Mouse (Mus musculus): ENCODE results near the gene Slc2a13. TPM values are rescaled to one million over a fixed set of nuclear protein-coding genes. Genes with fewer than 3 reads are reported as not detected.
A peak's percentile ranks its signal among the peaks of the same experiment; 100 is the strongest.

Gene Slc2a13
- polyA plus RNA-seq, 1 experiment, result 0.17 TPM

GRCm38 (mm10) chr15:91571981-91572380 is 1.1 kb downstream of the Slc2a13 start:
- no peak overlapping the region for H3K27ac ChIP-seq (ENCODE audit: insufficient read depth, low read depth, low read length)
- TF ChIP-seq POLR2A (IDR thresholded peaks at IDR 0.05; ENCODE audit: borderline replicate concordance, low read depth, low read length) (no peak), CTCF (IDR thresholded peaks at IDR 0.05; ENCODE audit: low read depth, low read length) (no peak)
- H3K4me1 ChIP-seq (ENCODE audit: control insufficient read depth, insufficient read depth, low read length), result no peaks in the 10 kb centered on the region
- H3K4me3 ChIP-seq (ENCODE audit: insufficient read depth, low read length), result peak overlapping the region; percentile 64

- no peak overlapping the region for H3K27ac ChIP-seq (ENCODE audit: insufficient read depth, low read depth, low read length)
- TF ChIP-seq CTCF (IDR thresholded peaks at IDR 0.05; ENCODE audit: low read depth, low read length), result no peak
- TF ChIP-seq POLR2A (IDR thresholded peaks at IDR 0.05; ENCODE audit: borderline replicate concordance, low read depth, low read length), result no peak
- H3K4me3 ChIP-seq (ENCODE audit: insufficient read depth, low read length), result no peak overlapping the region
- no peaks in the 10 kb centered on the region for H3K4me1 ChIP-seq (ENCODE audit: control insufficient read depth, insufficient read depth, low read length)
These were observed 6.3 kb downstream of the Slc2a13 start for GRCm38 (mm10) chr15:91566784-91567183.

GRCm38 (mm10) chr15:91565025-91565605 is 7.9 kb downstream of the Slc2a13 start:
- TF ChIP-seq POLR2A (IDR thresholded peaks at IDR 0.05; ENCODE audit: borderline replicate concordance, low read depth, low read length) (no peak), CTCF (IDR thresholded peaks at IDR 0.05; ENCODE audit: low read depth, low read length) (no peak)
- no peak overlapping the region for H3K27ac ChIP-seq (ENCODE audit: insufficient read depth, low read depth, low read length)
- H3K4me1 ChIP-seq (ENCODE audit: control insufficient read depth, insufficient read depth, low read length), result no peaks in the 10 kb centered on the region
- no peak overlapping the region for H3K4me3 ChIP-seq (ENCODE audit: insufficient read depth, low read length)

GRCm38 (mm10) chr15:91561728-91562127 is 11.3 kb downstream of the Slc2a13 start:
- no peak overlapping the region for H3K4me3 ChIP-seq (ENCODE audit: insufficient read depth, low read length)
- no peak overlapping the region for H3K27ac ChIP-seq (ENCODE audit: insufficient read depth, low read depth, low read length)
- H3K4me1 ChIP-seq (ENCODE audit: control insufficient read depth, insufficient read depth, low read length), result no peaks in the 10 kb centered on the region
- TF ChIP-seq CTCF (IDR thresholded peaks at IDR 0.05; ENCODE audit: low read depth, low read length) (no peak), POLR2A (IDR thresholded peaks at IDR 0.05; ENCODE audit: borderline replicate concordance, low read depth, low read length) (no peak)

- no peaks in the 10 kb centered on the region for H3K4me1 ChIP-seq (ENCODE audit: control insufficient read depth, insufficient read depth, low read length)
- no peak overlapping the region for H3K27ac ChIP-seq (ENCODE audit: insufficient read depth, low read depth, low read length)
- TF ChIP-seq POLR2A (IDR thresholded peaks at IDR 0.05; ENCODE audit: borderline replicate concordance, low read depth, low read length) (no peak), CTCF (IDR thresholded peaks at IDR 0.05; ENCODE audit: low read depth, low read length) (no peak)
- no peak overlapping the region for H3K4me3 ChIP-seq (ENCODE audit: insufficient read depth, low read length)
These were observed 17.7 kb downstream of the Slc2a13 start for GRCm38 (mm10) chr15:91555336-91555736.

GRCm38 (mm10) chr15:91548586-91549268 is 24.3 kb downstream of the Slc2a13 start:
- TF ChIP-seq CTCF (IDR thresholded peaks at IDR 0.05; ENCODE audit: low read depth, low read length) (no peak), POLR2A (IDR thresholded peaks at IDR 0.05; ENCODE audit: borderline replicate concordance, low read depth, low read length) (no peak)
- no peak overlapping the region for H3K27ac ChIP-seq (ENCODE audit: insufficient read depth, low read depth, low read length)

GRCm38 (mm10) chr15:91544586-91544985 is 28.5 kb downstream of the Slc2a13 start:
- TF ChIP-seq POLR2A (IDR thresholded peaks at IDR 0.05; ENCODE audit: borderline replicate concordance, low read depth, low read length) (no peak), CTCF (IDR thresholded peaks at IDR 0.05; ENCODE audit: low read depth, low read length) (no peak)
- no peaks in the 10 kb centered on the region for H3K4me1 ChIP-seq (ENCODE audit: control insufficient read depth, insufficient read depth, low read length)
- H3K27ac ChIP-seq (ENCODE audit: insufficient read depth, low read depth, low read length), result no peak overlapping the region
- H3K4me3 ChIP-seq (ENCODE audit: insufficient read depth, low read length), result no peak overlapping the region

More at GRCm38 (mm10) chr15:91548586-91549268, 24.3 kb downstream of the Slc2a13 start:
- no peaks in the 10 kb centered on the region for H3K4me1 ChIP-seq (ENCODE audit: control insufficient read depth, insufficient read depth, low read length)
- H3K4me3 ChIP-seq (ENCODE audit: insufficient read depth, low read length), result no peak overlapping the region

GRCm38 (mm10) chr15:91538439-91538838 is 34.6 kb downstream of the Slc2a13 start:
- TF ChIP-seq CTCF (IDR thresholded peaks at IDR 0.05; ENCODE audit: low read depth, low read length) (no peak), POLR2A (IDR thresholded peaks at IDR 0.05; ENCODE audit: borderline replicate concordance, low read depth, low read length) (no peak)
- Histone ChIP-seq H3K4me1 (ENCODE audit: control insufficient read depth, insufficient read depth, low read length) (no peaks in the 10 kb centered on the region), H3K4me3 (ENCODE audit: insufficient read depth, low read length) (no peak overlapping the region), H3K27ac (ENCODE audit: insufficient read depth, low read depth, low read length) (no peak overlapping the region)

GRCm38 (mm10) chr15:91526876-91527275 is 46.2 kb downstream of the Slc2a13 start:
- no peak overlapping the region for H3K27ac ChIP-seq (ENCODE audit: insufficient read depth, low read depth, low read length)
- TF ChIP-seq CTCF (IDR thresholded peaks at IDR 0.05; ENCODE audit: low read depth, low read length) (no peak), POLR2A (IDR thresholded peaks at IDR 0.05; ENCODE audit: borderline replicate concordance, low read depth, low read length) (no peak)
- no peaks in the 10 kb centered on the region for H3K4me1 ChIP-seq (ENCODE audit: control insufficient read depth, insufficient read depth, low read length)
- no peak overlapping the region for H3K4me3 ChIP-seq (ENCODE audit: insufficient read depth, low read length)

- TF ChIP-seq POLR2A (IDR thresholded peaks at IDR 0.05; ENCODE audit: borderline replicate concordance, low read depth, low read length), result no peak
- TF ChIP-seq CTCF (IDR thresholded peaks at IDR 0.05; ENCODE audit: low read depth, low read length), result no peak
- Histone ChIP-seq H3K27ac (ENCODE audit: insufficient read depth, low read depth, low read length) (no peak overlapping the region), H3K4me3 (ENCODE audit: insufficient read depth, low read length) (no peak overlapping the region), H3K4me1 (ENCODE audit: control insufficient read depth, insufficient read depth, low read length) (no peaks in the 10 kb centered on the region)
These were observed 46.9 kb downstream of the Slc2a13 start for GRCm38 (mm10) chr15:91526166-91526565.
